Mouse (Mus musculus) cerebellum, adult 2 months (tissue): ENCODE data around the gene Brf1. TPM values are rescaled to one million over a fixed set of nuclear protein-coding genes. Genes with fewer than 3 reads are reported as not detected.

Experiments used
- DNase-seq, 2 experiments: peaks; one replicate each; pipeline ENCODE4 v3.0.0; 2021
- H3K27ac ChIP-seq: fragments of 200-500 bp; 2 replicates; pipeline ENCODE4 v1.5.1; 2012; ENCODE audit warnings: low read length, control low read depth, inconsistent platforms; ENCODE audit not compliant: insufficient read depth
- H3K27me3 ChIP-seq: fragments of 200-500 bp; 2 replicates; pipeline ENCODE4 v1.6.1; 2012; ENCODE audit warnings: inconsistent platforms, mild to moderate bottlenecking, low read length, moderate library complexity; ENCODE audit not compliant: control insufficient read depth, insufficient read depth
- H3K4me1 ChIP-seq: fragments of 200-500 bp; 2 replicates; pipeline ENCODE4 v1.6.1; 2011; ENCODE audit warnings: low read length; ENCODE audit not compliant: control insufficient read depth, insufficient read depth
- H3K4me3 ChIP-seq: fragments of 200-500 bp; replicated peaks from 2 replicates; pipeline ENCODE3; 2011; ENCODE audit warnings: mild to moderate bottlenecking, low read depth, low read length, control low read depth; ENCODE audit not compliant: insufficient read depth
- CTCF ChIP-seq: fragments of 200-500 bp; IDR thresholded peaks from 2 replicates; pipeline ENCODE4 v1.5.1; 2011; ENCODE audit warnings: low read depth, mild to moderate bottlenecking, control low read depth, low read length, moderate library complexity, borderline replicate concordance; ENCODE audit not compliant: insufficient read depth
- POLR2A ChIP-seq: fragments of 200-500 bp; IDR thresholded peaks from 2 replicates; pipeline ENCODE4 v1.6.1; 2011; ENCODE audit warnings: low read length, control low read depth, borderline replicate concordance; ENCODE audit not compliant: insufficient read depth
- WGBS: fragments of 180-500 bp; shearing (Covaris S2); methylation state at CpG from one replicate; pipeline ENCODE4 v1.1.7; 2018; 5-methylcytosine and 5-hydroxymethylcytosine counted together
- polyA plus RNA-seq: library from polyadenylated mRNA; depleted of rRNA; stranded (reverse); fragments of >200 nt; gene quantifications from 2 replicates; pipeline ENCODE4 v1.2.3, GENCODE M21; 2012

The Brf1 gene
- polyA plus RNA-seq, 1 experiment, result 52.4 TPM

DNA sequence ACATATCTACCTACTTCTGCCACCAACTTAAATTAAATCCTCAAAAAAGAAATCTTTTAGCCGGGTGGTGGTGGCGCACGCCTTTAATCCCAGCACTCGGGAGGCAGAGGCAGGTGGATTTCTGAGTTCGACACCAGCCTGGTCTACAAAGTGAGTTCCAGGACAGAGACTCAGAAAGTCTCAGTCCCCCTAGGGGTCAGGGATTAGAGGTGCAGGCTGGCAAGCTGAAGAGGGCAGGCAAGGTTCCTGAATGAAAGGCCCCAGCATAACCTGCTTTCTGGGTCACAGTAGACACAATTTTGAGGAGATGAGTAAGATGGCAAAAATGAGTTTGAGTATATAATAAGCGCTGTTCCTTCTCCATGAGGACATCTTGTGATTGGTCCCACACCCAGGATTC, 15.2 kb downstream of the Brf1 start:
- H3K4me1 ChIP-seq, result no peaks in the 10 kb centered on the region; the same call in 1 of the 2 replicates
- no peak overlapping the region for H3K27ac ChIP-seq
- no peak for DNase-seq
- TF ChIP-seq POLR2A (no peak), CTCF (peak; percentile 32; the same call in 1 of the 2 replicates)
- H3K4me3 ChIP-seq, result no peak overlapping the region
- no peaks in the 10 kb centered on the region for H3K27me3 ChIP-seq
- 95% methylated on average over 6 of the region's 6 CpGs for WGBS

DNA sequence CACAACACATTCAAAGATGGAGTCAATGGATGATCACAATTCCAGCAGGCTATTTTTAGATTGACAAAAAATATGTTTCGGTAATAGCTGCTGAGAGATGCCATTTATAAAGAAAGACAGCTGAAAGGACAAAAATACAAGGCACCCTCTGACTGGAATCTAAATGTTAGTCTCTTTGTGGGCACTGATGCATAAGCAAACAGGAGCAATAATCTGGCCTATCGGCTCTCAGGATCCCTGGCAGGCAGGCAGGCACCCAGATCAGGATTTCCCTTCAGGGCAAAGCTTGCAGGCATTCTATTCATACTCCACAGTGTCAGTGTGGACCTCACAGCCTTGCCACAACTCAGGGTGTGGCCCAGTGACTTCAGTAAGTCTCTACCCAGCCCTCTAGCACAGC, 18.5 kb downstream of the Brf1 start:
- Histone ChIP-seq H3K4me1 (peaks cover 20% of the 10 kb centered on the region), H3K27ac (no peak overlapping the region), H3K4me3 (no peak overlapping the region), H3K27me3 (no peaks in the 10 kb centered on the region)
- 38% methylated on average over 2 of the region's 2 CpGs for WGBS
- DNase-seq, result no peak
- TF ChIP-seq POLR2A (no peak), CTCF (no peak)

- no peak for DNase-seq
- TF ChIP-seq POLR2A (no peak), CTCF (no peak)
- Histone ChIP-seq H3K4me3 (peak overlapping the region; percentile 84), H3K27me3 (no peaks in the 10 kb centered on the region), H3K4me1 (peaks cover 21% of the 10 kb centered on the region), H3K27ac (peak overlapping the region; percentile 90)
- WGBS, result 17% methylated on average over 12 of the region's 12 CpGs
Measured at GRCm38 (mm10) chr12:112977156-112977555, 23.3 kb downstream of the Brf1 start.

DNA sequence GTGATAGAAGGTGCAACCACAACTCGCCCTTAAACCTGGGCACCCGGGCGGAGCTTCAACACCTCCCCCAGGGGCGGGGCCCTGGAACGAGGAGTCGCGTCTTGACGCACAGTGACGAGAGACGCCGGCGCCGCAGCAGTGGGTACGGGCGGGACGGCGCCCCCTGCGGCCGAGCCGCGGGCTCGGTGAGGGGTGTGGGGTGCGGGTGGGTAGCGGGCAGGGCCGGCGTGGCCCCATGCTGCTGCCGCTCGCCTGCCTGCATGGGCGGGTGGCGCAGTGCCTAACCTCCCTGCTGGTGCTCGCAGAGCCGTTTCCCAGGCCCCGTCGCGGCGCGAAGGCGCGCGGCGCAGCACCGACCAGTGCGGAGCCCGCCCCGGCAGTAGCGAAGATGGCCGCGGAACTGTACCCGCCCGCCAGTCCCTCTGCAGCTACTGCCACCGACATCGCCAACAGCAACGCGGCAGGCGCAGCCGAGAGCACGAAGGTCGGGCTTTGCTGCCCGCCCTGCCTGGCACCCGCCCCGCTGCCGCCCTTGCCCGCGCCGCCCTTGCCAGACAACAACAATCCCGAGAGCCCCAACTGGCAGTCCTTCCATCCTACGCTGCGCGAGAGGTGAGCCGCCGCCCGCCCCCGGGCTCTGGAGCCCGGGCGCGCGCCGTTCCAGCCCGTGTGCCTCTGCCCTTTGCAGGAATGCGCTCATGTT, 24.0 kb downstream of the Brf1 start, which contains the start of gene Btbd6:
TSS of gene Btbd6 (plus strand) at position 112 of the 703 bp plus-strand sequence.
- Histone ChIP-seq H3K27me3 (no peaks in the 10 kb centered on the region), H3K4me1 (peaks cover 21% of the 10 kb centered on the region), H3K4me3 (peak within 1 kb of the TSS; percentile 84), H3K27ac (peak within 1 kb of the TSS; percentile 90)
- under 1% methylated on average over 72 of the region's 80 CpGs for WGBS
- DNase-seq, result peak; percentile 93 to 95
- peak; percentile 51 for TF ChIP-seq CTCF
- peak; percentile 87 for TF ChIP-seq POLR2A

DNA sequence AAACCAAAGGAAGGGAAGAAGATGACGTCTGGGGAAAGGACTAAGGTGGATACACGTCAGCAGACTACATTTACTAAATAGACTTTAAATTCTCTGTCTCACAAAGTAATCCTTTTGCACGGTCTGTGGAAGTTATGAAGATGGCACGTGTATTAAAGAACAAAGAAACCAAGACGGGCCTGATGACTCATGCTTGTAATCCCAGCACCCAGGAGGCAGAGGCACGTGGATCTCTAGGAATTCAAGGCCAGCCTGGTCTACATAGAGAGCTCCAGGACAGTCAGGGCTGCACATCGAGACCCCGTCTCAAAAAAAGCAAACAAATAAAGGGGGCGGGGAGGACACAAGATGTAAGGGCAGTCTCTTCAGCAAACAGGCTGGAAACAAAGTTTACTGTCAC, 25.8 kb downstream of the Brf1 start:
- H3K27me3 ChIP-seq, result no peaks in the 10 kb centered on the region
- no peak for TF ChIP-seq POLR2A
- TF ChIP-seq CTCF, result no peak
- WGBS, result 86% methylated on average over 9 of the region's 9 CpGs
- H3K4me3 ChIP-seq, result no peak overlapping the region
- H3K27ac ChIP-seq, result no peak overlapping the region
- DNase-seq, result no peak
- peaks cover 21% of the 10 kb centered on the region for H3K4me1 ChIP-seq

DNA sequence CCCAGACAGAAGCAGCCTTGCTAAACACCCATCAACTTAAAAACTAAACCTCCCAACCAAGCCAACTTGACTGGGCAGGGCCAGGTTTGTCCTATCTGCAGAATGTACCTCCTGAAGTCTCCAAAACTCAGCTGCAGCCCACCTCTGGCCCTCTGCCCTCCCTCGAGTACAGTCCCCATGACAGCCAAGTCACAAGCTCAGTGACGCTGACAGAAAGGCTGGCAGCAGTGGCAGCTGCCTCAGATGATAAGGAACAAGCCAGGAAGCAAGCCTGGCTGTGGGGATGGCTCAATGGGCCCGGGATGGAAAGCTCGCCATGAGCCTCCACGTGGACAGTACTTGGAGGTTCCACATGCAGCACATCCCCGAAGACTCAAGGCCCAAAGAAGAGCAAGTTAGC, 30.9 kb downstream of the Brf1 start:
- TF ChIP-seq CTCF, result no peak
- no peak for TF ChIP-seq POLR2A
- H3K4me1 ChIP-seq, result peaks cover 13% of the 10 kb centered on the region
- no peak overlapping the region for H3K4me3 ChIP-seq
- no peak for DNase-seq
- 72% methylated on average over 6 of the region's 6 CpGs for WGBS
- no peaks in the 10 kb centered on the region for H3K27me3 ChIP-seq
- H3K27ac ChIP-seq, result no peak overlapping the region

- no peak overlapping the region for H3K27ac ChIP-seq
- no peak for TF ChIP-seq CTCF
- no peak for TF ChIP-seq POLR2A
- WGBS, result 56% methylated on average over 8 of the region's 8 CpGs
- H3K4me1 ChIP-seq, result peaks cover 13% of the 10 kb centered on the region
- no peak for DNase-seq
- H3K4me3 ChIP-seq, result no peak overlapping the region
- no peaks in the 10 kb centered on the region for H3K27me3 ChIP-seq
Measured at GRCm38 (mm10) chr12:112968943-112969342, 31.6 kb downstream of the Brf1 start.

DNA sequence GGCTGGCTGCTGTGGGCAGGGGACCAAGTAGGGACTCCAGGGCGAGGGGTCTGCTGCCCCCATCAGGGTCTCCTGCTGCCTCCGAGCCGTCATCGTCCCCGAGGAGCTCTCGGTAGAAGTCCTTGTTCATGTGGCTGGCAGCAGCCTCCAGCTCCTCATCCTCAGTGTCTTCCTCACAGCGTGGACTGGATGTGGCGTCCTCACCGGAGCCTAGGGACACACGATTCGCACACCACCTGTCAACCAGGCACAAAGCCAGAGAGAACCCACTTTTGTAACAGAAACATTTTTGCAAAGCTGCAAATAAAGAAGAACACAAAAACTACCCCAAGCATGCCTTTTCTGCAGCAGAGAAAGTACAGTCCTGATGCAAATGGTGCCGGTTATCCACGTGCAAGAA, 34.7 kb downstream of the Brf1 start:
- Histone ChIP-seq H3K27ac (no peak overlapping the region), H3K4me3 (no peak overlapping the region), H3K4me1 (peaks cover 29% of the 10 kb centered on the region), H3K27me3 (no peaks in the 10 kb centered on the region)
- DNase-seq, result peak; percentile 48 to 56
- 26% methylated on average over 13 of the region's 13 CpGs for WGBS
- TF ChIP-seq POLR2A (no peak), CTCF (no peak)
